9 mouse cellular contexts compared by ENCODE assay signal in genomic region chr15:77013753-77014241, GRCm38 (mm10). TPM values are rescaled to one million over a fixed set of nuclear protein-coding genes. Genes with fewer than 3 reads are reported as not detected.
DNase-seq lines count a peak whose midpoint lies in the region; ATAC-seq lines count a peak whose summit lies in the region.
"Had no signal": no experiment of that assay in that cellular context is flagged by ENCODE, and none has a peak within 500 bp of the region (broad histone marks: within the 10 kb centered on the region; RNA-seq: fewer than 3 reads in every experiment).

No protein-coding gene starts in this region.

- no peaks in the 10 kb centered on the region for H3K9me3 ChIP-seq in embryonic facial prominence, embryonic 12.5 days
- no peaks in the 10 kb centered on the region for H3K9me3 ChIP-seq in hindbrain, embryonic 10.5 days
- H3K9me3 ChIP-seq in limb, embryonic 12.5 days = no peaks in the 10 kb centered on the region

- peak overlapping the region; percentile 70 for H3K27ac ChIP-seq in embryonic facial prominence, embryonic 12.5 days
- peak overlapping the region; percentile 66; the same call in 1 of the 2 replicates for H3K27ac ChIP-seq in hindbrain, embryonic 10.5 days
- H3K27ac ChIP-seq in limb, embryonic 12.5 days = peak overlapping the region; percentile 53

- peak; percentile 53 for DNase-seq in adrenal gland, postnatal 10 days
- DNase-seq in adrenal gland, adult 18-20 months (ENCODE audit: low spot score in 2 of 2) = no peak
- no peak for DNase-seq in hindbrain, embryonic 10.5 days (ENCODE audit: low spot score)
- peak; percentile 47 for DNase-seq in retina, postnatal 1 day
- DNase-seq in spleen, postnatal 10 days (ENCODE audit: low spot score in 2 of 2) = no peak

- WGBS in embryonic facial prominence, embryonic 12.5 days = 8% methylated on average over 15 of the region's 15 CpGs
- WGBS in hindbrain, embryonic 10.5 days = 39% methylated on average over 15 of the region's 15 CpGs
- WGBS in limb, embryonic 12.5 days = 20% methylated on average over 15 of the region's 15 CpGs

- no peaks in the 10 kb centered on the region for H3K27me3 ChIP-seq in embryonic facial prominence, embryonic 12.5 days
- H3K27me3 ChIP-seq in hindbrain, embryonic 10.5 days (ENCODE audit: insufficient read depth, poor library complexity, severe bottlenecking) = no peaks in the 10 kb centered on the region
- H3K27me3 ChIP-seq in limb, embryonic 12.5 days = no peaks in the 10 kb centered on the region

- no peaks in the 10 kb centered on the region for H3K36me3 ChIP-seq in embryonic facial prominence, embryonic 12.5 days
- H3K36me3 ChIP-seq in hindbrain, embryonic 10.5 days = no peaks in the 10 kb centered on the region
- H3K36me3 ChIP-seq in limb, embryonic 12.5 days = no peaks in the 10 kb centered on the region

- ATAC-seq in embryonic facial prominence, embryonic 12.5 days (ENCODE audit: insufficient number of reproducible peaks, insufficient read depth, low FRiP score, low TSS enrichment) = no peak
- ATAC-seq in limb, embryonic 12.5 days (ENCODE audit: insufficient number of reproducible peaks, insufficient read depth, low FRiP score, low TSS enrichment, low read depth) = no peak
- no peak for ATAC-seq in erythroblast, adult 5-6 weeks (replicated peaks; ENCODE audit: low FRiP score, poor library complexity, severe bottlenecking)

- H3K4me1 ChIP-seq in embryonic facial prominence, embryonic 12.5 days = peaks cover 18% of the 10 kb centered on the region
- H3K4me1 ChIP-seq in hindbrain, embryonic 10.5 days (replicated peaks) = peaks cover 22% of the 10 kb centered on the region
- peaks cover 10% of the 10 kb centered on the region for H3K4me1 ChIP-seq in limb, embryonic 12.5 days (replicated peaks)

- no peak overlapping the region for H3K4me3 ChIP-seq in embryonic facial prominence, embryonic 12.5 days
- H3K4me3 ChIP-seq in hindbrain, embryonic 10.5 days = no peak overlapping the region
- H3K4me3 ChIP-seq in limb, embryonic 12.5 days (replicated peaks) = no peak overlapping the region

- H3K9ac ChIP-seq in embryonic facial prominence, embryonic 12.5 days = peak overlapping the region; percentile 29; the same call in 1 of the 2 replicates
- H3K9ac ChIP-seq in limb, embryonic 12.5 days (replicated peaks) = no peak overlapping the region; the same call in 1 of the 2 replicates

- peak overlapping the region; percentile 20; the same call in 1 of the 2 replicates for H3K4me2 ChIP-seq in embryonic facial prominence, embryonic 12.5 days (replicated peaks)
- H3K4me2 ChIP-seq in limb, embryonic 12.5 days = peak overlapping the region; percentile 5; the same call in 1 of the 2 replicates

RNA-seq across cellular contexts. Expression of gene Apol6, which starts 30.7 kb away (rescaled TPM):
- total RNA-seq in adrenal gland, postnatal 10 days (2021) = 10 to 100 TPM; 14.9 to 18.5 TPM
- 10 to 100 TPM; 11.1 to 65.3 TPM for total RNA-seq in adrenal gland, adult 18-20 months (2021)
- polyA plus RNA-seq in embryonic facial prominence, embryonic 12.5 days (2016; fragmentation: Nextera tagmentation; extraction: Ambion mirVana) = 0.09 TPM in 1 of 2 replicates, not detected in the other
- polyA plus RNA-seq in hindbrain, embryonic 10.5 days (2016; fragmentation: Nextera tagmentation; extraction: Ambion mirVana) = 0.06 TPM in 1 of 2 replicates, not detected in the other
- polyA plus RNA-seq in limb, embryonic 12.5 days (2016; fragmentation: Nextera tagmentation; extraction: Ambion mirVana) = not detected in 2 replicates
- not detected in 2 replicates for total RNA-seq in erythroblast, adult 5-6 weeks (2015; ENCODE audit: low replicate concordance)
- not detected in 2 replicates for total RNA-seq in erythroblast, adult 5-6 weeks (2017; ENCODE audit: low replicate concordance)
- total RNA-seq: neutrophil, adult 5-6 weeks had no signal

RNA-seq across cellular contexts. Expression of gene Mb, which starts 36.7 kb away (rescaled TPM):
- 100 to 1,000 TPM in 1 of 2 experiments, 10 to 100 TPM in 1; 34.3 to 233 TPM for total RNA-seq in adrenal gland, postnatal 10 days (2021)
- 1 to 10 TPM; 4.7 to 7.8 TPM for total RNA-seq in adrenal gland, adult 18-20 months (2021)
- polyA plus RNA-seq in embryonic facial prominence, embryonic 12.5 days (2016; fragmentation: Nextera tagmentation; extraction: Ambion mirVana) = 1.2 and 1.3 TPM in 2 replicates
- polyA plus RNA-seq in hindbrain, embryonic 10.5 days (2016; fragmentation: Nextera tagmentation; extraction: Ambion mirVana) = 0.63 TPM in 1 of 2 replicates, not detected in the other
- polyA plus RNA-seq in limb, embryonic 12.5 days (2016; fragmentation: Nextera tagmentation; extraction: Ambion mirVana) = 3.3 and 3.7 TPM in 2 replicates
- not detected in 2 replicates for total RNA-seq in erythroblast, adult 5-6 weeks (2015; ENCODE audit: low replicate concordance)
- not detected in 2 replicates for total RNA-seq in erythroblast, adult 5-6 weeks (2017; ENCODE audit: low replicate concordance)
- total RNA-seq: neutrophil, adult 5-6 weeks had no signal

Comparison
In these comparisons a context has a peak if more than half of its experiments do, and no peak if none do; other contexts are left out.
1. DNase-seq: peak in adrenal gland, postnatal 10 days (single experiment) and retina, postnatal 1 day (single experiment); none in adrenal gland, adult 18-20 months (0 of 2), hindbrain, embryonic 10.5 days (single experiment) and spleen, postnatal 10 days (0 of 2).
2. RNA of gene Apol6, which starts 30.7 kb away (total RNA-seq): 11.1 to 65.3 TPM in adrenal gland, adult 18-20 months and 14.9 to 18.5 TPM in adrenal gland, postnatal 10 days; not detected in erythroblast, adult 5-6 weeks; every median in the first group is over 10 times any median in the second.
3. RNA of gene Mb, which starts 36.7 kb away (total RNA-seq): 34.3 to 233 TPM in adrenal gland, postnatal 10 days and 4.7 to 7.8 TPM in adrenal gland, adult 18-20 months; not detected in erythroblast, adult 5-6 weeks; every median in the first group is over 4 times any median in the second.
4. Peak in every context shown above with its lines, with median percentiles within 50 percentile points of each other: H3K27ac ChIP-seq.